Mouse (Mus musculus) skeletal muscle tissue, adult 2 months (tissue): Measurements from ENCODE around the gene Cdkl3.
"Not testable (repeated sequence)": the region's sequence is repeated elsewhere in the genome, so short reads cannot be mapped to it uniquely, and the experiment has no call there.

ENCODE experiments used
- DNase-seq: peaks from one replicate; pipeline ENCODE4 v3.0.0-alpha.2; 2012; ENCODE audit warnings: low read depth, low spot score

Gene Cdkl3

DNA sequence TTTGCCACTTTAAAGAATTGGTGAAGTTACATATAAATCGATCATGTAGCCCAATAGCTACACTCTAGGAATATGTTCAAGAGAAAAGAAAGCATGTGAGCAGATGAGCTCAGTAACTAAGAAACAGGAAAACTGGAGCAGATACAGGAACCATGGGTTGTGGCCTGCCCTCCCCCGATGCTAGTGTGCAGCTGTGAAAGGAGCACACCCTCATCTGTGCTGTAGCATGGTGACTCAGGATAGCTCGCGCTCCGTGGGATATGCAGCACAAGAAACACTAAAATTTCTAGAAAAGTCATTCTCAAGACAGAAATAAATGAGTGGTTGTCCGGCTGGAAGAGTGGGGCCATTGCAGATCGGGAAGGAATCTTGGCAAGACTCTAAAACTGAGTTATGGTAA is 113.1 kb downstream of the Cdkl3 start:
- no peak for DNase-seq

- DNase-seq, result not testable (repeated sequence)
These were observed 116.4 kb downstream of the Cdkl3 start for GRCm38 (mm10) chr11:52120415-52120814.

DNA sequence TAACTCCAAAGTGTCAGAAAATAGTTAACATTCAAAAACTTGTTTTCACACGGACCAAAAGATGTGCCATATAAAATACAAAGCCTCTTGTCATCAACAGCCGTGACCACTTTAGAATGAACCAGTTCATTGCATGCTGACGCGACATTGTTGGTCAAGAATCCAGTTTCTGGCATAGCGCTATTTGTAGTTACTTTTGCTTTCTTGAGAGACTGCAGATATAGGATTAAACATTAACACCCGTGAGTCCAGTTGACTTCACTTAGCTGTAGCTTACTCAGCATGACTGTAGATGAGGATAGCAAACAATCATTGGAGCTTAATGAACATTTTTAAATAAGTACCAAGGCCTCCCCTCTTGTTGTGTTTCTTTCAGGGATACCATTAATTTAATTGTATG is 118.0 kb downstream of the Cdkl3 start:
- DNase-seq, result no peak

GRCm38 (mm10) chr11:52124468-52124867 is 120.4 kb downstream of the Cdkl3 start:
- DNase-seq, result no peak

DNA sequence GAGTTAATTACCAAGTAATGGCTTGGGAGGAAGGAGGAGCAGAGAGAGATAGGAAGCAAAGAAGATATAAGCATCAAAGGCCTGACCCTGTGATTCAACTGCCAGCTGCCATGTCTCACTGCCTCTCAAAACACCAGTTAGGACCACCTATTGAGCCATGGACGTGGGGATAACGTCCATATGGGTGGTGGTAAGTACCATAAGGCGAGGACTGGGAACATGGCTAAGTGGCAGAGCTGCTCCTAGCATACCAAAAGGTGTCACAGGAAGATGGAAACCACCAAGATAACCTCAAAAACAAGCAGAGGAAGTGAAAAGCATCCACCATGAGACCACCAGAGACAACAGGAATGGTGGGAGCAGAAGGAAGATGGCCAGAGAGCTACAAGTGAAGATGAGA is 123.1 kb downstream of the Cdkl3 start:
- no peak for DNase-seq

DNA sequence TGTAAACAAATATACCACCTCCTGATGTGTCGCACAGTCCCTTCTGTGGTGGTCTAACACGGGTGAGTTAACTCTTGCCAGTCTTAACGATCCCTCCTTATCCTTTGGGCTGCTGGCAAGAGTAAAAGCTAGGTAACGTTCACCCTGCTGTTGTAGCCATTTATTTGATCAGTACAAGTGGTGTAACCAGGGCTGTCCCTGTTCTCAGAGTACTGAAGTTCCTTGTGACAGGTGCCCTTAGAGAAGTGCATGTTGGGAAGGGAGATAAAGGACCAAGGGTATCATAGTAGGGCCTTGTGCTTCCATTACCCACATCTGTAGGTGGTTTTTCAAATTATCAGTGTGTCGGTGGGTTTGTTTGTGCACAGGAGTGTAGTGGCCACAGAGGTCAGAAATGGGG is 123.7 kb downstream of the Cdkl3 start:
- no peak for DNase-seq

DNA sequence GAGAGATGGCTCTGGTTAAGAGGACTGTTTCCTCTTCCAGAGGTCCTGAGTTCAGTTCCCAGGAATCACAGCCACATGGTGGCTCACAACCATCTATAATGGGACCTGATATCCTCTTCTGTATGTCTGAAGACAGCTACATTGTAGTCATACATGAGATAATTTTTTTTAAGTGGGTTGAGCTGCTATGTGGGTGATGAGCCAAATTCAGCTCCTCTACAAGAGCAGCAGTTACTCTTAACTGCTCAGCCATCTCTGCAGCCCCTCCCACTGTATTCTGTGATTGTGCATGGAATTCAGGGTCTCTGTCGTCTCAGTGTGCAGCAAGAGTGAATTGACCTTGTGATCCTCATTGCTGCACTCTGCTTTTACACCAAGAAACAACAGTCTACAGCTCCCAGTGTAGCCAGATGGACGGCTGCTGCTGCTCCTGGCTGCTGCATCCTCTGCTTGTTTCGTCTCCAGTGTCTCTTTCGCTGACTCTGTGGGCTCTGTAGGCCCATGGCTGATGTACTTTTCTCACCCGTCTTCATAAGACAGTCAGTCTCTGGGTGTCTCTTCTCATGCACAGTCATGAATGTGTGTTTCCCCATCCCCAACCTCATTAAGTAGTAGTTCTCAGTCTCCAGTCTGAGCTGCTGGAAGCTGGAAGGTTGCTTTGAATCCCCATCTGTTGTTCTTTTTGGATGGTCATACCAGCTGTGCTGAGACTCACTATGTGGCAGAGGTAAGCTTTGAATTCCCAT is 124.5 kb downstream of the Cdkl3 start:
- no peak for DNase-seq

DNA sequence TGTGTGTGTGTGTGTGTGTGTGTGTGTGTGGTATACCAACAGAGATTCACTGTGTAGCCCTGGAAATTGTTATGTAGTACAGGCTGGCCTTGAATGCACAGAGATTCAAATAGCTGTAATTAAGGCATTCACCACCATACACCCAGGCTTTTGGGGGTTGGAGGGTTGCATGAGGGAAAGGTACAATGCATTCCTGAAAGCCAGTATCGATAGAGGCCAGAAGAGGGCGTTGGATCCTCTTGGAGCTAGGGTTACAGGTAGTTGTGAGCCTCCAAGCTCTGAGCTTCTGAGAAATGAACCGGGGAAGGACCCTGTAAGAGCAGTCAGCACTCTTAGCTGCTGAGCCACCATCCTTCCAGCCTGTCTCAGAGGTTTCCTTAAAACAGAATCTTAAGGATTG is 125.2 kb downstream of the Cdkl3 start:
- DNase-seq, result no peak

GRCm38 (mm10) chr11:52129621-52130450 is 125.8 kb downstream of the Cdkl3 start:
- no peak for DNase-seq

GRCm38 (mm10) chr11:52130451-52131068 is 126.5 kb downstream of the Cdkl3 start:
- no peak for DNase-seq
